Mouse (Mus musculus) embryonic fibroblast, embryonic 13.5 days (primary cell): ENCODE measurements around the gene Bpi. TPM values are rescaled to one million over a fixed set of nuclear protein-coding genes. Genes with fewer than 3 reads are reported as not detected.

Experiments
- H3K27ac ChIP-seq: 2 replicates; pipeline ENCODE4 v1.5.1; 2012; ENCODE audit warnings: low read length, control low read depth, inconsistent platforms; ENCODE audit not compliant: insufficient read depth
- H3K4me1 ChIP-seq: 2 replicates; pipeline ENCODE4 v1.6.1; 2011; ENCODE audit warnings: low read length; ENCODE audit not compliant: control insufficient read depth, insufficient read depth
- H3K4me3 ChIP-seq: 2 replicates; pipeline ENCODE4 v1.5.1; 2011; ENCODE audit warnings: mild to moderate bottlenecking, control low read depth, low read length; ENCODE audit not compliant: insufficient read depth
- CTCF ChIP-seq: IDR thresholded peaks from 2 replicates; pipeline ENCODE4 v1.5.1; 2011; ENCODE audit warnings: mild to moderate bottlenecking, control low read depth, low read length, moderate library complexity, borderline replicate concordance; ENCODE audit not compliant: insufficient read depth
- POLR2A ChIP-seq: IDR thresholded peaks from 2 replicates; pipeline ENCODE4 v1.6.1; 2011; ENCODE audit warnings: low read depth, mild to moderate bottlenecking, control low read depth, low read length, moderate library complexity
- polyA plus RNA-seq: library from polyadenylated mRNA; stranded (reverse); fragments of >200 nt; gene quantifications from 2 replicates; pipeline ENCODE4 v1.2.4, GENCODE M21; 2011; ENCODE audit warnings: low read depth; ENCODE audit not compliant: missing spikeins, insufficient read length

The Bpi gene
- polyA plus RNA-seq, 1 experiment, result not detected

GRCm38 (mm10) chr2:158223497-158223896 is 34.4 kb upstream of the Bpi start:
- H3K27ac ChIP-seq, result no peak overlapping the region
- TF ChIP-seq POLR2A, result no peak
- no peak for TF ChIP-seq CTCF
- no peak overlapping the region for H3K4me3 ChIP-seq
- no peaks in the 10 kb centered on the region for H3K4me1 ChIP-seq

GRCm38 (mm10) chr2:158225301-158225700 is 32.6 kb upstream of the Bpi start:
- no peak for TF ChIP-seq POLR2A
- no peak for TF ChIP-seq CTCF
- Histone ChIP-seq H3K27ac (no peak overlapping the region), H3K4me1 (no peaks in the 10 kb centered on the region), H3K4me3 (no peak overlapping the region)

GRCm38 (mm10) chr2:158228670-158229502 is 29.0 kb upstream of the Bpi start, which contains the start of gene D630003M21Rik:
D630003M21Rik (minus strand) TSS chr2:158229222.
- Histone ChIP-seq H3K27ac (no peak within 1 kb of the TSS), H3K4me1 (0 out of 2 replicates have a peak, but pooled peaks cover 2% of the 10 kb centered on the region), H3K4me3 (peak within 1 kb of the TSS; percentile 23; the same call in 1 of the 2 replicates)
- TF ChIP-seq CTCF (no peak), POLR2A (no peak)

- H3K27ac ChIP-seq, result no peak overlapping the region
- no peak for TF ChIP-seq POLR2A
- no peak for TF ChIP-seq CTCF
- 0 out of 2 replicates have a peak, but pooled peaks cover 2% of the 10 kb centered on the region for H3K4me1 ChIP-seq
- H3K4me3 ChIP-seq, result peak overlapping the region; percentile 17; the same call in 1 of the 2 replicates
These were observed 28.4 kb upstream of the Bpi start for GRCm38 (mm10) chr2:158229503-158229892.

GRCm38 (mm10) chr2:158230617-158231016 is 27.3 kb upstream of the Bpi start:
- TF ChIP-seq POLR2A (no peak), CTCF (no peak)
- 0 out of 2 replicates have a peak, but pooled peaks cover 2% of the 10 kb centered on the region for H3K4me1 ChIP-seq
- no peak overlapping the region for H3K27ac ChIP-seq
- H3K4me3 ChIP-seq, result no peak overlapping the region

GRCm38 (mm10) chr2:158231071-158231470 is 26.8 kb upstream of the Bpi start:
- Histone ChIP-seq H3K4me3 (no peak overlapping the region), H3K27ac (no peak overlapping the region), H3K4me1 (0 out of 2 replicates have a peak, but pooled peaks cover 2% of the 10 kb centered on the region)
- TF ChIP-seq POLR2A (no peak), CTCF (no peak)

- Histone ChIP-seq H3K4me1 (0 out of 2 replicates have a peak, but pooled peaks cover 2% of the 10 kb centered on the region), H3K4me3 (no peak overlapping the region), H3K27ac (no peak overlapping the region)
- TF ChIP-seq POLR2A (no peak), CTCF (no peak)
These were observed 25.5 kb upstream of the Bpi start for GRCm38 (mm10) chr2:158232414-158232813.

- Histone ChIP-seq H3K4me3 (no peak overlapping the region), H3K4me1 (0 out of 2 replicates have a peak, but pooled peaks cover 2% of the 10 kb centered on the region), H3K27ac (no peak overlapping the region)
- no peak for TF ChIP-seq CTCF
- no peak for TF ChIP-seq POLR2A
These were observed 24.8 kb upstream of the Bpi start for GRCm38 (mm10) chr2:158233106-158233505.

GRCm38 (mm10) chr2:158236698-158237097 is 21.2 kb upstream of the Bpi start:
- TF ChIP-seq CTCF, result no peak
- TF ChIP-seq POLR2A, result no peak
- Histone ChIP-seq H3K4me3 (no peak overlapping the region), H3K4me1 (no peaks in the 10 kb centered on the region), H3K27ac (no peak overlapping the region)

- no peak overlapping the region for H3K4me3 ChIP-seq
- no peak for TF ChIP-seq CTCF
- no peak for TF ChIP-seq POLR2A
- no peaks in the 10 kb centered on the region for H3K4me1 ChIP-seq
- H3K27ac ChIP-seq, result no peak overlapping the region
These were observed 19.8 kb upstream of the Bpi start for GRCm38 (mm10) chr2:158238101-158238500.
